Mouse (Mus musculus): ENCODE results near the gene Olfr541.
A peak's percentile ranks its signal among the peaks of the same experiment; 100 is the strongest.
"Not testable (repeated sequence)": the region's sequence is repeated elsewhere in the genome, so short reads cannot be mapped to it uniquely, and the experiment has no call there.

The Olfr541 gene

DNA sequence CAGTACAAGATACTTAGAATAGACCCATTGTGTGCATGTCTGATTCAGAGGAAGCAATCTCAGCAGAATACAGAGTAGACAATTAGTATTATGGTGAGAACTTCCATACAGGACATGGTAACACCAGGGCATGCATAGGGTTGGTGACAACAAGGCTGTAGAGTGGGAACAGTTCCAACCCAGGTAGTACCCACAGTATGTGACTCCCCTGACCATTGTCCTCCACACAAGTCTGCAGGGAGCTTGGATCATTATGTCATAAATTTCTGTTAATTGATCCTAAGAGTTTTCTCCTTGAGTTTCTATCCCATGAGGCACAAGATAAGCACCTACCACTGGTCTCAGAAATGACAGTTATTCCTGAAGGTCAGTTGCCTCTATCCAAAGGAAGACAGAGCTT, at the start of gene Olfr541:
TSS of gene Olfr541 (plus strand) at position 301 of the 400 bp plus-strand sequence.
- ATAC-seq (ENCODE audit: low TSS enrichment): no peak

GRCm38 (mm10) chr7:140659630-140660029, 37.4 kb upstream of the Olfr541 start, which contains the start of gene Olfr539:
Olfr539 (plus strand) TSS chr7:140659930.
- ATAC-seq (ENCODE audit: low TSS enrichment): no peak

DNA sequence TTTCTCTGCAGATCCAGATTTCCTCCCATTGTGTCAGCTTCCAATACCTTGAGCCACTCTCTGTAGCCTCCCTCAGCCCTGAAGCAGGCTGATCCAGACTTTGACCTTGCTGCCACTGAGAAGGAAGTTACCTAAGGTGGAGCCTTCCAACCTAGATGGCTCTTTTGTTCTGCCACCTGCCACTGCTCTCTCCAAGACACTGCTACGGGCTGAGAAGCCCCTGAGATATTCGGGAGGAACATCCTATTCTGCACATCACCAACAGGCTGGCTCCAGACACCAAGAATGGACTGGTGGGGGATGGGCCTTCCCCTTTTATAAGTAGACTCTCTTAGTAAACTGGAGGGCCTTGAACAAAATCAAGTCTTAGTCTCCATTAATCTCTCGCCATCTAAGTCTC, 26.4 kb upstream of the Olfr541 start:
- not testable (repeated sequence) for ATAC-seq (ENCODE audit: low TSS enrichment)

DNA sequence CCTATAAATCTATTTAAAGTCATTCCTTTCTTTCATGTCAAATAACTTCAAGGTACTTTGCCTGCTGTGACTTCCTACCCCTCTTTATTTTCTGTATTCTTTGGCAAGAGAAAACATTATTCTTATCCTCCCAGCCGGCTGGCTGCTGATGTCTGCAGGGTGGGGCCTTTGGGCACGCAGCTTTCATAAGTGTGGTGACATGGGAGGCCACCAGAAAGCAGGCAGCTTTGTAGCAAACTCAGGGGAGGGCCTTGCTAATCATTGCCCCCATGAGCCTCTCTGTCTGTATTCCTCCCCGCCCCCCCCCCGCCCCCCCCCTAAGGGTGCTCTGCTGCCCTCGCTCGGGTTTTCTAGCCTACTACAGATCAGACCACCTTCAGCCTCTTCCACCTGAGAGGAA, 21.2 kb upstream of the Olfr541 start:
- ATAC-seq (ENCODE audit: low TSS enrichment): peak; percentile 44

DNA sequence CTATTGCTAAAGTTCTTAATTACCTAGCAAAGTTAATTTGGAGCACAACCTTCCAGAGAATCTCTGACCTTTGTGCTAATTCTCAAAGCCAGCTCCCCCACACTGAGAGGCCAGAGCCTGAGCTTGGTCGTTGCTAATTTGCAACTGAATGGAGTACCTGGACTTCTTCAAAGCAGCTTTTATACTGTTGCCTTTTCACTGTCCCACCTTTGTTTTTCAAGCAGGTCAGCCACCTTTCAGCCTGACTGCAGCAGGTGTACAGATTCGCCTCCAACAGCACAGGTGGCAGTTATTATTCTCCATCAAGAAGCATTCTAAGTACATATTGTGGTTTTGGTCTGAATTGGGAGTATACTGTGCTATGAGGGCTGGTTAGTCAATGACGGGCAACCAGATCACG, 17.5 kb upstream of the Olfr541 start:
- not testable (repeated sequence) for ATAC-seq (ENCODE audit: low TSS enrichment)

DNA sequence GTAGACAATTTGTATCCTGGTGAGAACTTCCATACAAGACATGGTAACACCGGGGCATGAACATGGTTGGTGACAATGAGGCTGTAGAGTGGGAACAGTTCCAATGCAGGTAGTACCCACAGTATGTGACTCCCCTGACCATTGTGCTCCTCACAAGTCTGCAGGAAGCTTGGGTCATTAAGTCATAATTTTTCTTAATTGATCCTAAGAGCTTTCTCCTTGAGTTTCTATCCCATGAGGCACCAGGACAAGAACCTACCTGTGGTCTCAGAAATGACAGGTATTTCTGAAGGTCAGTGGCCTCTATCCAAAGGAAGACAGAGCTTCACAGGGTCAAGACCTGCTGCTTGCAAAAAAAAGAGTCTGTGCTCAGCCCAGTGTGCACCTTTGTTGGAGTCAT, 15.4 kb upstream of the Olfr541 start, which contains the start of gene Olfr45:
TSS of gene Olfr45 (plus strand) at position 301 of the 400 bp plus-strand sequence.
- ATAC-seq (ENCODE audit: low TSS enrichment): no peak

GRCm38 (mm10) chr7:140706348-140706747, 9.3 kb downstream of the Olfr541 start:
- ATAC-seq (ENCODE audit: low TSS enrichment): no peak

DNA sequence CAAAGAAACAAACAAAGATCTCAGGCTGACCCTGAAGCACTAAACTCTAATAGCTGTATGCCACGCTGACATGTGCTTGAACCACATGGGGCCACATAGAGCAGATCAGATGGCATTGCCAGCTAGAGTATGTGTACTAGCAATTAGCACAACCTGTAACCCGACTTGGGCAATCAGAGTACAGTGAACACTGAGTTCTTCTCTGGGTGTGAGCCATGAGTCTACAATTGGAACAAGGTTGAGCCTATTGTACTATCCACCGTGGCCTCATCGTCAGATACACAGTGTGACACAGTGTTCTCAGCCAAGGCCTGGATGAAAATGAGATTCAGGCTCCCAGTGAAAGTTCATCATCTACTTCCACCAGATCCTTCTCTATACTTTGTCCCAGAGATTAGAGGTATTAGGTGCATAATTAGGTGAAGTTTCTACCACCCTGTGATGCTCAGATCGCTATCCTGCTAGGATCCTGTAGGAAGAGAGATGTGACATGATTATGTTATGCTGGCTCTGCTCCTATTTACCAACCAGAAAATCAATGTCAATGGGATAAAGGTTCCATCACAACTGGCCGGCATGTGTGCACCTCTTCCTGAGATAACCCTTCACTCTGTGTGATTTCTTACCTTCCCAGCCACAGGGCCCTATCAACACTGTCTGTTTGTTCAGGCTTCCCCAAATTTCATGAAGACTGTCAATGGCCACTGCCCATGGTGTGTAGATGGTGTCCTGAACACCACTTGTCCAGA, 10.6 kb downstream of the Olfr541 start:
- ATAC-seq (ENCODE audit: low TSS enrichment): no peak

GRCm38 (mm10) chr7:140717155-140718055, 20.3 kb downstream of the Olfr541 start:
- peak; percentile 50 for ATAC-seq (ENCODE audit: low TSS enrichment)

DNA sequence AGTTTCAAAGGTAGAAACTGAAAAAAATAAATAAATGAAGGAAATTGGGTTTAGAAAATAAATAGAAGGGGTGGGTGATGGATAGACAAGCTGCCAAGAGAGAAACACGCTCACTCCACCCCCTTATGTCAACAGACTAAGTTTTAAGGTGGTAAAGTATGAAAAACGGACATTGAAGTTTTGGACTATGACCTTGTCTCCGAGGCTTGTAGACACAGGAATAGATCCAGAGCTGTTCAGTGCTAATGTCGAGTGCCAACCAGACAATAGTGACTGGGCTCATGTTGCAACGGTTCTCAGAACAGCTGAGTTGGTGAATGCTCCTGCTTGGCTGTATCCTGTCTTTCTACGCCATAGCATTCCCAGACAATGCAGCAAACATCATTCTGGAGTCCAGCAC, 24.0 kb downstream of the Olfr541 start:
- ATAC-seq (ENCODE audit: low TSS enrichment): no peak

DNA sequence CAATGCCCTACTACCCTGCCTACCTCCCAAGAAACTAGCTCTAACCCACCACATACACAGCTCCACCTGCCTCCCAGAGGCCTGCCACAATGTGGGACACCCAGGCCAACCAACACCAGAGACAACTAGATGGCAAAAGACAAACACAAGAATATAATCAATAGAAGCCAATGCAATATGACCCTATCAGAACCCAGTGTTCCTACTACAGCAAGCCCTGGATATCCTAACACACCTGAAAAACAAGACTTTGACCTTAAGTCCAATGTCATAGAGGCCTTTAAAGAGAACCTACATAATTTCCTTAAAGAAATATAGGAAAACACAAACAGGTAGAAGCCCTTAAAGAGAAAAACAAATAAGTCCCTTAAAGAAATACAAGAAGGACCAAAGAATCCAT, 28.5 kb downstream of the Olfr541 start:
- ATAC-seq (ENCODE audit: low TSS enrichment): no peak

DNA sequence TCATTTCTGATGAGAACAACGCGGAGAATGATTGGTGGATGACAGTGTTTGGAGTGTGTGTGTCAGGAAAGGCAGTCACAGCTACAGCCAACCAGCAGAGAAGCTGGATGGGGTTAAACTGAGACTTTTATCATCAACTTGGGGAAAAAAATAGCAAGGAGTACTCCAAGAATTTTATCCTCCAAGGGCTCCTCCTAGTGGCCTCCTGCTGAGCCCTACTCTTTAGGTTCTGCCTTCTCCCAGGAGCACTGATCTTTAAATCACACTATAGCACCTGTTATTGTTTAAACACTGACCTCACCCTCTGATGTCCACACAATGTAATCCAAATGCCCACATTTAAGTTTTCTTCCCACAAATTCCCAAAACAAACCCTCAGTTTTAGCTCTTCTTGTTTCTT, 36.1 kb downstream of the Olfr541 start:
- ATAC-seq (ENCODE audit: low TSS enrichment): 0 out of 2 replicates have a peak, but pooled peaks have one; percentile 64

- ATAC-seq (ENCODE audit: low TSS enrichment): no peak
Measured at GRCm38 (mm10) chr7:140747402-140747801, 50.3 kb downstream of the Olfr541 start.

DNA sequence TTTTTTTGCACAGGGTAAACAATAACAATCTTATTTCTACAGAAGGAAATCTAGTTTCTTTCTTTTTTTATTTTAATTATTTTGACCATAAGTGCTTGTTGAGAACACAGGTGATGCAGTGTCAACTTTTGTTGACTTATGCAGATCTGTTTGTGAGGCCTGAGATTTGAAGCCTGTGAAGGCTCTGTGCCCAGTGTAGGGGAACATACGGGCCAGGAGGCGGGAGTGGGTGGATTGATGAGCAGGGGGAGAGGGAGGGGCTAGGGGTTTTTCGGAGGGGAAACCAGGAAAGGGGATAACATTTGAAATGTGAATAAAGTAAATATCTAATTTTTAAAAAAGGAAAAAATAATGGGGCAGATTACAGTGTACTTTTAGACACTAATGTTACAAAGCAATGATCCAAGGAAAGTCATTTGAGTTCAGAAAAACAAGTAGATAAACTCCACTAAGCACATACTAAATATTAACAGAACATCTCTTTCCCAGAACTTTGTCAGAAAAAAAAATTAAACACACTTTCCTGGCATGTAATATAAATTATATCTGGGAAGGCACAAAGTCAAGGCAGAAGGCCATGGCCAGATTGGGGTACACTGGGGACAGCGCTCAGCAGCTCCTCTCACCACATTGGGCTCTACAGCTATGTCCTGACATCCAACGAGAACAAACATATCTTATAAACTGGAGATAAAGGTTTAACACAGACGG, 51.2 kb downstream of the Olfr541 start:
- no peak for ATAC-seq (ENCODE audit: low TSS enrichment)

- ATAC-seq (ENCODE audit: low TSS enrichment): no peak
Measured at GRCm38 (mm10) chr7:140748827-140749160, 51.7 kb downstream of the Olfr541 start.

DNA sequence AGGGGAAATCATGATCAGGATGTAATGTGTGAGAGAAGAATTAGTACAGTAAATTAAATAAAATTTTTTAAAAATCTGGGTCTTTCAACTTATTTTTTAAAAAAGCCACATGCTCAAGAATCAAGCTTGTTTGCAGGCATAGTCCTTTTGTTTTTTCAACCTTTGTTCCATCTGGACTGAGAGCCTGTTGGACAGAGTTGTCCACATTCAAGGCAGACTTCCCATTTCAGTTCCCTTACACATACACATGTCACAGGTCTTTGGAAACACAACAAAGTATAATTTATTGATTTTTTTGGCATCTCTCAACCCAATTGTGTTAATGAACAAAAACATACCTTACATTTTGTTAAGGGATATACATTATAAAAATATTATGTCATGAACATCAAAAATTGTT, 57.5 kb downstream of the Olfr541 start:
- ATAC-seq (ENCODE audit: low TSS enrichment): no peak

Measured in frontal cortex, adult (tissue).